Mouse (Mus musculus) bone marrow, adult 2 months (tissue): ENCODE measurements around the gene Tmem204.

Experiments used
- CTCF ChIP-seq: fragments of 200-500 bp; IDR thresholded peaks from 2 replicates; pipeline ENCODE4 v1.5.1; 2011; ENCODE audit warnings: low read length, control low read depth; ENCODE audit not compliant: control insufficient read depth, insufficient read depth
- POLR2A ChIP-seq: fragments of 200-500 bp; IDR thresholded peaks from 2 replicates; pipeline ENCODE4 v1.6.1; 2011; ENCODE audit warnings: low read depth, mild to moderate bottlenecking, control low read depth, low read length, borderline replicate concordance; ENCODE audit not compliant: control insufficient read depth

DNA sequence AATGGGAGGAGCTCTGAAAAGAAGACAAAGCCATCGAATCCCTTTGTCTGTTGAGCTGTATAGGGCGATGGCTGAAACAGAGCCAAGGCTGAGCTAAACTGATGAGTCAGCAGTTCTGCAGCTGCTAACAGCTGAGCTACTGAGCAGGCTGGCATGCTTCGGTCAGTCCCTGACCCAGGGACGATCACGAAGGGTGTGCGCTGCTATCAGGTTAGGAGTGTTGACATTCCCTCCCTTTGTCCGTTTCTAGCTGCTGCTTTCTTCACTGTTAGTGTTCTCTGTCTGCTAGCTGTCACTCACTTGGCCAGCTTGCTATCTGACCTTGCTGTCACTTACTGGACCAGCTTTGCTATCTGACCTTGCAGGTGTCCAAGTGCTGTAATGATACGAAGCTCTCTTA lies 43.7 kb upstream of the Tmem204 start:
- TF ChIP-seq CTCF (no peak), POLR2A (peak; percentile 53; the same call in 1 of the 2 replicates)
